Mouse (Mus musculus) small intestine, adult 2 months (tissue): ENCODE measurements around the gene Ccl1.

ENCODE experiments used
- CTCF ChIP-seq: fragments of 200-500 bp; IDR thresholded peaks from 2 replicates; pipeline ENCODE4 v1.5.1; 2012; ENCODE audit warnings: low read depth, mild to moderate bottlenecking, control low read depth, inconsistent platforms, low read length, moderate library complexity, mixed read lengths; ENCODE audit not compliant: insufficient replicate concordance, insufficient read length; ENCODE audit errors: extremely low read depth
- POLR2A ChIP-seq: fragments of 200-500 bp; IDR thresholded peaks from 2 replicates; pipeline ENCODE4 v1.6.1; 2012; ENCODE audit warnings: low read depth, mild to moderate bottlenecking, control low read depth, inconsistent platforms, low read length, moderate library complexity

GRCm38 (mm10) chr11:82169456-82169855 is 136.0 kb downstream of the Ccl1 start:
- TF ChIP-seq CTCF (no peak), POLR2A (no peak)
